Mouse (Mus musculus) gastrocnemius, adult 8-10 months (tissue): ENCODE data around the gene Lrch4. TPM values are rescaled to one million over a fixed set of nuclear protein-coding genes. Genes with fewer than 3 reads are reported as not detected.

Experiments
- DNase-seq, 2 experiments: peaks; one replicate each; pipeline ENCODE4 v3.0.0; 2022; ENCODE audit warnings: low spot score in 2 of 2
- total RNA-seq, 4 experiments: library from RNA; stranded (reverse); gene quantifications; 2 replicates each; pipeline ENCODE4 v1.2.4; 2022

The Lrch4 gene
- total RNA-seq, 4 experiments from 2014 or later: 12.7 to 15.7 (median 14.6) TPM

- no peak for DNase-seq
Measured at GRCm38 (mm10) chr5:137686127-137686790, 57.3 kb downstream of the Lrch4 start.

DNA sequence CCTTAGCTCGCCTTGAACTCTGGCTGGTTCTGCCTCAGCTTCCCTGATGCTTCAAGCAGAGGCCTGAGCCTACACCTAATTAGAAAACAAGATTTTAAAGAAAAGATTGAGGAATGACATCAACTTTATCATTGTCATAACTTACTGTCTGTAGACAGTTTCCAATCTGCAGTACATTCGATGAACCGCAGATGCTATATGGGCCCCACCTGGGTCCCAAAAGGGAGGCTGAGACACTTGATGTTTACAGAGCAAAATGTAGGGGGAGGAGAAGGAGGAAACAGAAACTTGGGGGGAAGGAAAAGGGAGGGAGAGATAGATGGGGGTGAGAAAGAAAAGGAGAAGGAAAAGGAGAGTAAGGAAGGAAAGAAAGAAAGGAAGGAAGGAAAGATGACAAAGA, 61.1 kb downstream of the Lrch4 start:
- no peak for DNase-seq

DNA sequence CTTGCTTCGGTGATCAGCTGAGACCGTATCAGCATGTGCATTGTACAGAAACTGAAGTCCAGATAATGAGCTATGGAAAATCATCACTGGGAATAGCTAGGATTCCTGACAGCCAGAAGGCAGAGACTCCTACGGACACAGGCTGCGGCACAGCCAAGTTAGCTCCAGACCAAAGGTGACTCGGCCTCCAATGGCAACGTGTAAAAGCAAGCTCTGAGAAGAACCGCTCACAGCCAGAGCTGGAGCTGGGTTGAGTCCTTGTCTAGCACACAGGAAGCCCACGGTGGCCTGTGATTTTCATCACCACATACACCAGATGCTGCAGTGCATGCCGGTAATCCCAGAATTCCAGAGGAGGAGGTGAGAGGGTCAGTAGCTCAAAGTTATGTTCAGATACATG, 61.6 kb downstream of the Lrch4 start:
- no peak for DNase-seq

Other genes starting within 250 kb of the Lrch4 start
- gene Zan, start 152.1 kb upstream of the Lrch4 start, total RNA-seq: under 1 TPM in 2 of 4 experiments, not detected in 2; 0.02 to 0.54 TPM
- gene Pop7, start 126.6 kb upstream of the Lrch4 start, total RNA-seq: 10 to 100 TPM; 10.5 to 11.7 (median 11.2) TPM
- gene Gigyf1, start 110.6 kb upstream of the Lrch4 start, total RNA-seq: 10 to 100 TPM; 21.2 to 25.5 (median 22.6) TPM
- gene Epo, start 95.9 kb upstream of the Lrch4 start, total RNA-seq: not detected
- gene Gnb2, start 95.6 kb upstream of the Lrch4 start, total RNA-seq: 100 to 1,000 TPM; 118 to 137 (median 128) TPM
- gene Actl6b, start 75.6 kb upstream of the Lrch4 start, total RNA-seq: not detected
- gene Tfr2, start 59.3 kb upstream of the Lrch4 start, total RNA-seq: not detected
- gene Mospd3, start 28.1 kb upstream of the Lrch4 start, total RNA-seq: 10 to 100 TPM; 10.1 to 13.6 (median 11.6) TPM
- gene Pcolce, start 15.3 kb upstream of the Lrch4 start, total RNA-seq: 10 to 100 TPM; 16.2 to 35.4 (median 22.9) TPM
- gene Fbxo24, start 119 bp upstream of the Lrch4 start, total RNA-seq: under 1 TPM in 2 of 4 experiments, not detected in 2; 0.20 to 0.29 TPM
- 1 to 10 TPM; 1.9 to 3.5 (median 2.5) TPM for gene Gm20605, start 54 bp downstream of the Lrch4 start, total RNA-seq
- gene Sap25, start 12.2 kb downstream of the Lrch4 start, total RNA-seq: 1 to 10 TPM in 2 of 4 experiments, under 1 TPM in 2; 0.75 to 1.8 (median 1.1) TPM
- under 1 TPM; 0.19 to 0.81 (median 0.25) TPM for gene Irs3, start 16.6 kb downstream of the Lrch4 start, total RNA-seq
- gene Agfg2, start 55.6 kb downstream of the Lrch4 start, total RNA-seq: 1 to 10 TPM; 2.4 to 4.4 (median 3.3) TPM
- under 1 TPM in 2 of 4 experiments, not detected in 2; 0.10 to 0.16 TPM for gene Nyap1, start 112.5 kb downstream of the Lrch4 start, total RNA-seq
- gene Tsc22d4, start 116.6 kb downstream of the Lrch4 start, total RNA-seq: 10 to 100 TPM; 39.6 to 68.9 (median 47.7) TPM
- 1 to 10 TPM; 4.7 to 6.0 (median 5.3) TPM for gene Ppp1r35, start 149.7 kb downstream of the Lrch4 start, total RNA-seq
- gene Mepce, start 158.5 kb downstream of the Lrch4 start, total RNA-seq: 10 to 100 TPM; 23.0 to 24.2 (median 23.3) TPM
- under 1 TPM in 2 of 4 experiments, not detected in 2; 0.24 to 0.31 TPM for gene Zcwpw1, start 158.7 kb downstream of the Lrch4 start, total RNA-seq
- under 1 TPM in 1 of 4 experiments, not detected in 3; 0.21 TPM for gene Pilra, start 207.2 kb downstream of the Lrch4 start, total RNA-seq
- under 1 TPM in 1 of 4 experiments, not detected in 3; 0.79 TPM for gene Pilrb1, start 229.0 kb downstream of the Lrch4 start, total RNA-seq
- not detected for gene Pilrb2, start 242.7 kb downstream of the Lrch4 start, total RNA-seq